Mouse (Mus musculus) frontal cortex, postnatal 10 days (tissue): ENCODE results near the gene Rpl36-ps4.

Source experiments
- DNase-seq, 2 experiments: peaks; one replicate each; pipeline ENCODE4 v3.0.0; 2022; ENCODE audit warnings: low spot score in 2 of 2, mixed read lengths in 1 of 2

Rpl36-ps4 gene

DNA sequence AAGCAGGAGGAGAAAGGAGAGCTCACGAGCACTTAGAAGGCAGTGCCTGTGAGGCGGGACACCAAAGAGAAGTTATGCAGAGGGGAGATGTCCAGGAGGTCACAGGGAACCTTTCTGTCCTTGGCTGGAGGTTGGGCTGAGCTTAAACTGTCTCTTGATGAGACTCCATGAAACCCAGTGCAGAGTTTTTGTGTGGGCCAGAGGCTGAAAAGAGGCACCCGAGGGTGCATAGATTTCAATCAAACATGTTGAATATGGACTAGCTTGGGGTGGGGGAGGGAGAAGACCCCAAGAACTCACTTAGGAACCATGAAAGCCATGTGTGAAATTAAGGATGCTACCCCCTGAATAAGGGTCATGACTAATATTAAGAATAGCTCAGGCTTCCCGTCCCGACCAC, at the start of gene Rpl36-ps4:
TSS of gene Rpl36-ps4 (plus strand) at position 301 of the 400 bp plus-strand sequence.
- DNase-seq: no peak

- no peak for DNase-seq
These were observed 49.2 kb upstream of the Rpl36-ps4 start for GRCm38 (mm10) chr17:87871461-87872126.

DNA sequence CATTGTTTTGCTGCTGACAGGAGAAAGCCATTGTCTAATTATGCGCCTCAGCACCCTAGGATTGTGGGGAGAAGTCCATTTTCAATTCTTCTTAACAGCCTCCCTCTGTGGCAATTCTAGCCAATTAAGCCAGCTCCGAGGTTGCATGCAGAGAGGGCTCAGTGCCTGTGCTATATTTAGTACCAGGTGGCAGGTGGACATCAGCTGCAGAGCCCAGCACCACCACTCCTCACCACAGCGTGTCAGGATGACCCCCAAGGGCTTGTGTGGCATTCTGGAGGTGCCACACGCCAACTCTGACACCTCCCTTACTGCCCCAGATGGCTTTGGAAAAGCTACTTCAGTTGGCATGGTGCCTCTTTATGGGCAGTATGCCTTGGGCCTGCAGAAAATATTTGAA, 48.5 kb upstream of the Rpl36-ps4 start:
- no peak for DNase-seq

GRCm38 (mm10) chr17:87873456-87873855, 47.3 kb upstream of the Rpl36-ps4 start:
- DNase-seq: no peak

DNA sequence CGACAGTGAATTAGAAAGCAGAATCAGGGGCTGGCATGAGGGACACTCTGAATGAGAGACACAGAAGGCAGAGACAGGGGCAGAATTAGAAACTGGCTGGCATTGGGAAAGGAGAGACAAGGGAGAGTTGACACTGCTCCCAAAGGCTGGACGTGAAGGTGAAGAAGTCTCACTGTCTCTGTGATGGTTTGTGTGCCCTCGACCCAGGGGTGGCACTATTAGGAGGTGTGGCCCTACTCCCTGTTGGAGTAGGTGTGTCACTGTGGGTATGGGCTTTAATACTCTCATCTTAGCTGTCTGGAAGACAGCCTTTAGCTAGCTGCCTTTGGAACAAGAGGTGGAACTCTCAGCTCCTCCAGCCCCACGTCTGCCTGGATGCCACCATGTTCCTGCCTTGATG, 46.8 kb upstream of the Rpl36-ps4 start:
- DNase-seq: no peak

DNA sequence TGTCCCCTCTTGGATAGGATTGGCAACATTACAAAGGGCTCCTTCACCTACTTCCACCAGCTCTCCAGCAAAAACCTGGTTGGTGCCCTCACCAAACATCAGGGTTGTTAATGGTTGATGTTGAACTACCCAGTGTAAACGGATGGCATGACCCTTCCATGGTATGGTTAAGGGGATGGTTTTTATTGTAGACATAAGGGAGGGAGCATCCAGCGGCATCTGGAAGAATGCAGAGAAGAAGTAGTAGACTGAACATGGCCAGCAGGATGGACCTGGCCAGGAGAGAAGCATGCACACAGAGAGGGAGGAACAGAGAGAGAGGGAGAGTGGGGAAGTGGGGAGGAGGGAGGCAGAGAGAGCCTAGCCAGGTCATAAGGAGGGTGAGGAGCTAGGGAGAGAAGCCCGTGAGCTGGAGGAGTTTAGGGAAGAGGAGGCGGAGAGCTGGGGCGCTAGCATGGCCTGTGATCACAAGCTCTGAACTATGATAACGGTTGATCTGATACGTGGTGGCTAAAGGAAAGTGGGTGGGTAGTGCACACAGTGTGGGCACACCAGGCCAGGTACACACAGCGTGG, 45.3 kb upstream of the Rpl36-ps4 start:
- no peak for DNase-seq

DNA sequence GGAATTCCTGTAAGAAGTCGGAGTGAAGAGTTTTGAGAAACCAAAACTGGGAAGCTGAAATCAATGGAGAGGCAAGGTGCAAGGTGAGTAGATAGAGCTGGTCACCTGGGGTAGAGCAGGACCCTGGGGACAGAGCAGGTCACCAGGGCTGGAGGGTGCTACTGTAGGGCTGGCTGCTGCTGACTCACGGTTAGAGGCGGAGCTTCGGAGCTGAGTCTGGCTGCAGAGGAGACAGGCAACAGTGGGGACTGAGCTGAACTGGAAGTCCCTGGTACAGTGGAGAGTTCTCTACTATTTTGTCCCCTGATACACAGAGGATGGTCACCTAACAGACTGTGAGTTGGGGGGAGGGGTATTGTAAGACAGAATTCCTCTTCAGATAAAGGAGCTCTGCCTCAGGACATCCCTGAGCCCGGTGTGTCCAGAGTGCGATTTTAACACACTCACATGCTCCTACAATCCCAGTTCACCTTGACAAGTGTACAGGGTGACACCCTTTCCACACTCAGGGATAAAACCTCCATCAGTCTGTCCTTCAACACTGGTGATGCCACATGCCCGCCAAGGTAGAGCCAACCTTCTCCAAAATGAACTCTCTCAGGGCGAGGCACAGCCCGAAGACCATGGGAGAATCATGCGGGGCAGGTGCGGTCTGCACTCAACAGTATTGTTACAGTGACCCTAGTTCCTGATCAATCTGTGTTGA, 44.3 kb upstream of the Rpl36-ps4 start:
- DNase-seq: no peak

DNA sequence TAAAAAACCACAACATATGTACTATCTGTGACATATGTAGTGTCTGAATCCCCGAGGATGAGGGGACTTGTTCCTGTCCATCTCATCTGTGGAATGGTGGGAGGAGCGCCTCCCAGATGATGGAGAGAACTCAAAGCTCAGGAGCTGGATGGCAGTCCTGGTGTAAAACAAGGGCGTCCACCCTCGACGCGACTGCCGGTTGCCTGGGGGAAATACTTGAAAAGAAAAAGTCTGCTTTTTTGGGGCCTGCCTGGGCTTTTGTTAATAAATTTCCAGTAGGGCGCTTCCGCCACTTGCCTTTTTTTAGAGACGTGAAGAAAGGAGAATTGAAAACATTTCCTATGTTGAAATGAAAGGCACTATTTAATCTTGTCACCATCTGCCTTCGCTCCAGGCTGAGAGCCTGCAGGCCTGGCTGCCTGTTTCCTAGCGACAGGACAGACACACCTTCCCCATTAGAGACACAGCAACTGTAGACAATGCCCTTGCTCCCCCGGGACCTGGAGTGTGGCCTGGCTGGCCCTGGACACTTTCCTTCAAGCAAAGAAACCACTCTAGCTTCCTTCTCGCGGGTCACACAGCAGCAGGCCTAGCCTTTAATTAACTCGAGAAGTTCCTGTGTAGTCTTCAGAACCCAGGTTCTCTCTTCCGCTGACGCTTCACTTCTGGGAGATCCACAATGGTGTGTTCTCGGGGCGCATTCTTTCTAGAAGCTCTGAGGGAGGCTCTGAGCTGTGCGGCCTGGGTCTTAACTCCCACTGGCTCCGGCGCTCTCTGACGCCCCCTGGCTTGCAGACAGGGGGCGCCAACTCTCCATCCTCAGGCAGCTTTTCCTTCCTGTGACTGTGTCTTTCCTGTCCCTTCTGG, 43.3 kb upstream of the Rpl36-ps4 start:
- DNase-seq: peak in 1 of 2 experiments; percentile 34

- no peak for DNase-seq
These were observed 42.0 kb upstream of the Rpl36-ps4 start for GRCm38 (mm10) chr17:87878556-87879483.

DNA sequence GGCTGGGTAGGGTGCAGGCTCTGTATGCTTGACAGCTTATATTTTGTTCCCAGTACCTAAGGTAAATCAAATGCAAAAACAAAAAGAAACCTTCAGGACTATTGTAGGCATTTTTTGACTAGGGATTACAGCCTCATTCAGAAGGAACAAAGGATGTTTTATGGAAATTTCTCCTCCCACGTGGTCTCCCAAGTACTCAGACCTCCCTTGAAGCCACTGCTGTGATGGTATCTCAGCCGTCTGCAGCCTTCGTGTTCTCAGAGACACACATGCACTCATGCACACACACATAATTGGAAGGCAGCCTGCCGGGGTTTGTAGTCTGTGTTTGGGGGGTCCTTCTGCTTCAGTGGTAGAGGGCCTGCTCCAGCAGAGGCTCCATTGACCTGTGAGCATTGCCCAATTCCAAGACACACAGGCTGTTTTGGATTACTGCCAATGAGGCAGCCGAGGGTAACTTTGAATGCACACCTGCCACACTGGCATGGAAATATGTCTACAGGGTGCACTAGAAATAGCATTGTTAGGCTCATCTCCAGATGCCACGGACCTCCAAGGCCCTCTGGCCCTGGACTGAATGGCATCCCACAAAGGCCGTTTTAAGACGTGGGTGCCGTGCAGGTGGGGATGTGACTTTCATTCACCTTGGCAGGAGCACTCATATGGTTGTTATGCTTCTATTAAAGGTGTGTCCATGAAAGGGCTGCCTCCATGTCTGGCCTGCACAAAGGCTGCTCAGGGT, 41.1 kb upstream of the Rpl36-ps4 start:
- DNase-seq: no peak

DNA sequence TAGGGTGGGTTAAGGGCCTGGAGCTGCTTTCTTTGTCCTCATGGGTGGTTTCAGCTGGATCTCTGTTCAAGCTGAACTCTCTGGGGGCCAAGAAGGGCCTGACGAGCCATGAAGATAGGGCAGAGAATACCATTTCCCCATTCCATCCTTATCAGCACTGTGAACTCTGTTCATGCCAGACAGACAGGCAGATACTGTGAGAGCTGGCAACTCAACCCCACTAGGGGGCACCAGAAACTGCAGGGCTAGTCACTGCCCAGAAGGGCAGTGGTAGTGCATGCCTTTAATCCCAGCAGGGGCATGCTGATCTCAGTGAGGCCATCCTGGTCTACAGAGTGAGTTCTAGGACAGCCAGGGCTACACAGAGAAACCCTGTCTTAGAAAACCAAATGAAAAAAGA, 38.2 kb upstream of the Rpl36-ps4 start:
- no peak for DNase-seq

DNA sequence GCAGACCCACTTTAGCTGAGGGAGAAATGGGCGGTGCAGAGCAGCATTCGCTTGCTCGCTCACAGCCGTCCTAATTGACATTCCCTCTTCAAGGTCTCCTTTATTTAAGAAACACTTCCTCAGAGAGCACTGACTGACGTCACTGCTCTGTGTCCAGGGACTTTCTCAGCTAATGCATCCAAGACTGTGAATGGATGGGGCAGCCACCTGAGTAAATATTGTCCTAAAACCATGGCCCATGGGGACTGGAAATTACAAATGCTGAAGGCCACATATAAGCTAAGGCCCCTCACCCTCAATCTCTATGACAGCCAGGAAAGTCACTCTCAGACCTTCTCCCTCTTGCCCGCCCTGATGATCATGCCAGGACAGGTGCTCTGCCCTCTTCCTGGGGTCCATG, 23.6 kb upstream of the Rpl36-ps4 start:
- DNase-seq: no peak

DNA sequence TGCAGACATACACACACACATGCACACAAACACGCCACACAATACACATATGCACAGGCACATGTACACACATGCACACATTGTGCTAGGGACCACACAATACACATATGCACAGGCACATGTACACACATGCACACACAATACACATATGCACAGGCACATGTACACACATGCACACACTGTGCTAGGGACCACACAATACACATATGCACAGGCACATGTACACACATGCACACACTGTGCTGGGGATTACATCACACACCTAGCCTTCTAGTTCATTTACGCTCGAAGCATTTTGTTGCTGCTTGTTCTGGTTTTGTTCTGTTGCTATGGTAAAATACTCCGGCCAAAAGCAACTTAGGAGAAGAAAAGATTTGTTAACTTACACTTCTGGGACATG, 20.1 kb upstream of the Rpl36-ps4 start:
- no peak for DNase-seq

DNA sequence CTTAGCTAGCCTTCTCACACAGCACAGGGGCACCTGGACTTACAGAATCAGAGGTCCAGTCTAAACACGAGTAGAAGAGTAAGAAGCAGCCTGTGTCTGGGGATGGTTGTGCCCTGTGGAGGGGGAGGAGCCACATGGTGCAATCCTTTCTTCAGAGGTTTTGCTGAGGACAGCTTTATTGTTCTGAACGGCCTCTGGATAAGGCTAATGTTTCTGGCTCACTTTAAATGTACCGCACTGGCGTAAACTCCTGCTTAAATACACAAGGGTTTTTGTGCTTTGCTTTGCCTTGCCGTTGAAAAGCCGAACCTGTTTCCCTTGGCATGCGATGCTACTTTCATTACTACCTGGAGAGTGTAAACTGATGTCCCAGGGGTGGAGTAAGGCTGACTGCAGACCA, 19.6 kb upstream of the Rpl36-ps4 start:
- DNase-seq: no peak

DNA sequence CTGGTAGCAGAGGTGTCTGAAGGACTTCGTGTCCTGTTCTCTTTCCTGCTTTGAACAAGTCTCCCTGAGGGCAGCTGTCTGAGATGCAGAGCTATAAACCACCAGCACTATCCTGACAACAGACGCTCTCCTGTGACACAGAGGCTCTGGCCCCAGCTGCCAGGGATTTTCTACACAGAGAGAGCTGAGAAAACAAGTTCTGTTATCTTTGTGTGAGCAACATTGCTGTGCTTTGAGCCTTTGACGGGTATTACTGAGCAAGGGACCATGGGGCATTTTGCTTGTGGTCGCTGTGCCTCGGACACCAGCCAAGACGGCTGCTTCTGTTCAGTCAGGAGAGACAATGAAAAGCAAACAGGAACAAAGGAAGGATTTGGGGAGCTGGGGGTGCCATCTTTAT, 17.6 kb upstream of the Rpl36-ps4 start:
- no peak for DNase-seq

GRCm38 (mm10) chr17:87903725-87904124, 17.1 kb upstream of the Rpl36-ps4 start:
- no peak for DNase-seq

- DNase-seq: no peak
These were observed 5.4 kb upstream of the Rpl36-ps4 start for GRCm38 (mm10) chr17:87915386-87915785.

DNA sequence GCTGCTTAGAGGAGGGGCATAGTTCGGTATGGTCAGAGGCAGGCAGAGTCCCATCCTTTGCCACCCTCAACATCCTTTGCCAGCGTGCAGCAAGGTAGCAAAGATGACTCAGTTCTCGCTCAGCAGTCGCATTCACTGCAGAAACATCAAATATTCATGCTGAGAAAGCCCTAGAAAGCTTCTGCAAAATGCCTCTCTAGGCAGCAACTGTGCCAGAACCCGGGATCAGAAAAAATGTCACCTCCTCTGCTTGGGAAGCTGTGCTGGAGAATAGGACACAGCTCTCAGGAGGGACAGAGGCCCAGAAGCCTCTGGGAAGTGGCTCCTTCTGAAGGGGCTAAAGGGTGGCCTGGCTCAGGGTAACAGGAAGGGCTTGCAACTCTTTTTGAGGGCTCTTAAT, 2.7 kb upstream of the Rpl36-ps4 start:
- DNase-seq: no peak

- no peak for DNase-seq
These were observed 13.5 kb downstream of the Rpl36-ps4 start for GRCm38 (mm10) chr17:87934326-87934725.

DNA sequence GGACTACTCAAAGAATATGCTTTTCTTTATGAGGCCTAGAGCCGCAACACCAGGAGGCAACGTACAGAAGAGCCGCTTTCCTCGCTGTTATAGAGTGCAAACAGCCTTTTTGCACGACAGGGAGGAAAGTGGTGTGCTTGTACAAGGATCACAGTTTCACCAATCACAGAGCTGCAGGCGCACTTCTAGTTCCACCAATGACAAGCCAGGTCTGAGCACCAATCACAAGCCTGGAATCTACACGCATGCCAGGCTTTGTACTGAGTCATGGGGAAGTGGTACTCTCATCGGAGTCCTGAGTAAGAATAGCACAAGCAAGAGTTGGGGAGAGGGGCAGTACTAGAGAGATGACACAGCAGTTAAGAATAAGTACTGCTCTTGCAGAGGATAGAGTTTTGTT, 14.0 kb downstream of the Rpl36-ps4 start:
- DNase-seq: no peak
